ENCODE assay signal across 9 mouse cellular contexts in genomic region chr3:90118132-90118790, GRCm38 (mm10). TPM values are rescaled to one million over a fixed set of nuclear protein-coding genes. Genes with fewer than 3 reads are reported as not detected.
DNase-seq lines count a peak whose midpoint lies in the region; ATAC-seq and TF ChIP-seq lines count a peak whose summit lies in the region.
"Had no signal": no experiment of that assay in that cellular context is flagged by ENCODE, and none has a peak within 500 bp of the region (broad histone marks: within the 10 kb centered on the region; RNA-seq: fewer than 3 reads in every experiment).

No protein-coding gene starts in this region.

- peak; percentile 36 for DNase-seq in left cerebral cortex, adult 11 months (ENCODE audit: low spot score)
- DNase-seq in left cerebral cortex, postnatal 4 days, result no peak
- DNase-seq in adrenal gland, postnatal 25 days, result peak; percentile 42
- DNase-seq in heart, postnatal 14 days, result peak; percentile 40 to 61
- peak; percentile 57 to 67 for DNase-seq in right cerebral cortex, postnatal 10 days (ENCODE audit: low spot score in 2 of 2)
- DNase-seq in forebrain, embryonic 11.5 days (ENCODE audit: low spot score), result no peak
- DNase-seq: lung, embryonic 14.5 days had no signal

- no peaks in the 10 kb centered on the region for H3K9me3 ChIP-seq in forebrain, embryonic 11.5 days (ENCODE audit: control insufficient read depth, low read length)
- no peaks in the 10 kb centered on the region for H3K9me3 ChIP-seq in intestine, postnatal 0 days (ENCODE audit: control insufficient read depth)

- intact Hi-C loops in left cerebral cortex, postnatal 4 days (cut with DNase I), result no loop called here
- intact Hi-C loops in heart, postnatal 14 days (cut with DNase I), result no loop called here

- H3K4me3 ChIP-seq in forebrain, embryonic 11.5 days (ENCODE audit: low read depth, low read length), result no peak overlapping the region
- H3K4me3 ChIP-seq in intestine, postnatal 0 days (ENCODE audit: low read depth, low read length), result no peak overlapping the region

- no peaks in the 10 kb centered on the region for H3K36me3 ChIP-seq in forebrain, embryonic 11.5 days (ENCODE audit: control insufficient read depth, insufficient read depth, low read length)
- no peaks in the 10 kb centered on the region for H3K36me3 ChIP-seq in intestine, postnatal 0 days (ENCODE audit: control insufficient read depth, insufficient read depth)

- WGBS in forebrain, embryonic 11.5 days, result 93% methylated on average over 13 of the region's 13 CpGs
- 89% methylated on average over 13 of the region's 13 CpGs for WGBS in intestine, postnatal 0 days

- H3K27ac ChIP-seq in forebrain, embryonic 11.5 days (ENCODE audit: low read depth, low read length), result no peak overlapping the region
- H3K27ac ChIP-seq in intestine, postnatal 0 days (ENCODE audit: low read depth, low read length), result no peak overlapping the region

- no peaks in the 10 kb centered on the region for H3K4me1 ChIP-seq in forebrain, embryonic 11.5 days (replicated peaks; ENCODE audit: control insufficient read depth, insufficient read depth, low read length)
- H3K4me1 ChIP-seq in intestine, postnatal 0 days (replicated peaks; ENCODE audit: control insufficient read depth, insufficient read depth, low read length), result no peaks in the 10 kb centered on the region

- TF ChIP-seq CTCF in intestine, postnatal 0 days (IDR thresholded peaks at IDR 0.05; ENCODE audit: low read depth), result no peak

- no peak overlapping the region for H3K9ac ChIP-seq in forebrain, embryonic 11.5 days (ENCODE audit: low read length)
- H3K9ac ChIP-seq in intestine, postnatal 0 days (ENCODE audit: low read depth, low read length), result no peak overlapping the region
- H3K9ac ChIP-seq: lung, embryonic 14.5 days had no signal

- no peak for ATAC-seq in forebrain, embryonic 11.5 days (replicated peaks; ENCODE audit: low FRiP score)
- ATAC-seq in inflammation-experienced regulatory T-cells, adult 6 months, result no peak
- no peak for ATAC-seq in intestine, postnatal 0 days

- no peak overlapping the region for H3K4me2 ChIP-seq in forebrain, embryonic 11.5 days (ENCODE audit: low read depth, low read length, severe bottlenecking)
- no peak overlapping the region for H3K4me2 ChIP-seq in intestine, postnatal 0 days (replicated peaks; ENCODE audit: low read depth)
- H3K4me2 ChIP-seq: lung, embryonic 14.5 days had no signal

- no peaks in the 10 kb centered on the region for H3K27me3 ChIP-seq in forebrain, embryonic 11.5 days (ENCODE audit: control insufficient read depth, insufficient read depth, low read length)
- H3K27me3 ChIP-seq in intestine, postnatal 0 days (replicated peaks; ENCODE audit: control insufficient read depth, insufficient read depth, low read length), result no peaks in the 10 kb centered on the region

RNA-seq across cellular contexts. Expression of gene Nup210l, which starts 14.3 kb away (rescaled TPM):
- total RNA-seq in left cerebral cortex, postnatal 4 days (2021), result under 1 TPM; 0.46 to 0.50 TPM
- 0.55 and 0.71 TPM in 2 replicates for total RNA-seq in adrenal gland, postnatal 25 days (2021)
- total RNA-seq in heart, postnatal 14 days (2021), result under 1 TPM; 0.12 to 0.14 TPM
- 0.67 and 0.88 TPM in 2 replicates for polyA plus RNA-seq in forebrain, embryonic 11.5 days (2014; fragmentation: Nextera tagmentation; extraction: Ambion mirVana)
- under 1 TPM; 0.18 to 0.51 (median 0.49) TPM for polyA plus RNA-seq in inflammation-experienced regulatory T-cells, adult 6 months (2017; shearing (Covaris generic))
- polyA plus RNA-seq in intestine, postnatal 0 days (2015; fragmentation: Nextera tagmentation; extraction: Ambion mirVana), result 0.03 TPM in 1 of 2 replicates, not detected in the other

RNA-seq across cellular contexts. Expression of gene Tpm3, which starts 45.8 kb away (rescaled TPM):
- total RNA-seq in left cerebral cortex, postnatal 4 days (2021), result 100 to 1,000 TPM; 291 to 310 TPM
- 178 and 198 TPM in 2 replicates for total RNA-seq in adrenal gland, postnatal 25 days (2021)
- 10 to 100 TPM; 71.0 to 71.4 TPM for total RNA-seq in heart, postnatal 14 days (2021)
- 523 and 535 TPM in 2 replicates for polyA plus RNA-seq in forebrain, embryonic 11.5 days (2014; fragmentation: Nextera tagmentation; extraction: Ambion mirVana)
- 100 to 1,000 TPM; 843 to 975 (median 918) TPM for polyA plus RNA-seq in inflammation-experienced regulatory T-cells, adult 6 months (2017; shearing (Covaris generic))
- 311 and 332 TPM in 2 replicates for polyA plus RNA-seq in intestine, postnatal 0 days (2015; fragmentation: Nextera tagmentation; extraction: Ambion mirVana)

Comparison
In these comparisons a context has a peak if more than half of its experiments do, and no peak if none do; other contexts are left out.
1. DNase-seq: peak in left cerebral cortex, adult 11 months (single experiment), adrenal gland, postnatal 25 days (single experiment), heart, postnatal 14 days (2 of 2) and right cerebral cortex, postnatal 10 days (2 of 2); none in left cerebral cortex, postnatal 4 days (single experiment) and forebrain, embryonic 11.5 days (single experiment).